Mouse (Mus musculus): ENCODE results near the gene Alpi. TPM values are rescaled to one million over a fixed set of nuclear protein-coding genes. Genes with fewer than 3 reads are reported as not detected.

Alpi gene
- total and polyA plus RNA-seq, 3 experiments = not detected

DNA sequence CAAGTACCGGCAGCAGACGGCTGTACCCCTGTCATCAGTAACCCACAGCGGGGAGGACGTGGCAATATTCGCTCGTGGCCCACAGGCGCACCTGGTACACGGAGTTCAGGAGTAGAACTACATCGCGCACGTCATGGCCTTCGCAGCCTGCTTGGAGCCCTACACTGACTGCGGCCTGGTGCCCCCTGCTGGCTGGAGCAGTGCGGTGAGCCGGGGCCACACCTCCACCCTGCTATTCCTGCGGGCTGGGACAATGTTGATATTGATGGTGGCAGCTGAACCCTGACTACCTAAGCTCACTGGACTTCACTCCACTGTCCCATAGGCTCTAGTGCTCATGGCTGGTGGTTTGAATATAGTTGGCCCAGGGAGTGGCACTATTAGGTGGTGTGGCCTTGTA, 30.7 kb downstream of the Alpi start:
- Histone ChIP-seq H3K27me3 (ENCODE audit: control insufficient read depth in 1 of 2, insufficient read depth in 2 of 2, low read length in 2 of 2) (no peaks in the 10 kb centered on the region), H3K79me2 (ENCODE audit: control insufficient read depth, insufficient read depth, low read length, poor library complexity) (no peaks in the 10 kb centered on the region), H3K9me3 (replicated peaks; ENCODE audit: insufficient read depth, low read length) (no peaks in the 10 kb centered on the region), H3K36me3 (ENCODE audit: control insufficient read depth in 1 of 2, insufficient read depth in 2 of 2, low read length in 2 of 2) (no peaks in the 10 kb centered on the region), H3K4me1 (ENCODE audit: control insufficient read depth in 1 of 2, insufficient read depth in 2 of 2, low read length in 2 of 2) (peaks cover 0 to 7% of the 10 kb centered on the region in 2 experiments; a peak in 2 of 4 replicates), H3K27ac (ENCODE audit: control insufficient read depth, low read depth, low read length) (no peak overlapping the region), H3K9ac (ENCODE audit: control insufficient read depth, low read depth, low read length, poor library complexity, severe bottlenecking) (peak overlapping the region; percentile 41; the same call in 1 of the 2 replicates), H3K4me3 (ENCODE audit: control insufficient read depth in 1 of 2, insufficient read depth in 1 of 2, low read depth in 2 of 2, low read length in 2 of 2) (no peak overlapping the region)
- DNase-seq (ENCODE audit: low read depth, low spot score) = peak; percentile 82
- TF ChIP-seq ZC3H11A (IDR thresholded peaks at IDR 0.05; ENCODE audit: low read depth, low read length) = peak; percentile 66
- TF ChIP-seq CTCF (IDR thresholded peaks at IDR 0.05 in 2 of 3, conservative IDR thresholded peaks at IDR 0.05 in 1 of 3; ENCODE audit: control insufficient read depth in 1 of 3, insufficient read depth in 1 of 3, low read depth in 2 of 3, low read length in 3 of 3, poor library complexity in 1 of 3, severe bottlenecking in 1 of 3) = peak; percentile 82 to 96 (median 86)
- 0 out of 2 replicates have a peak, but pooled peaks have one; percentile 29 for TF ChIP-seq MXI1 (IDR thresholded peaks at IDR 0.05; ENCODE audit: low read depth, low read length)
- peak; percentile 83 for TF ChIP-seq SMC3 (IDR thresholded peaks at IDR 0.05; ENCODE audit: low read depth, low read length)
- 0 out of 2 replicates have a peak, but pooled peaks have one; percentile 45 for TF ChIP-seq MAZ (IDR thresholded peaks at IDR 0.05; ENCODE audit: low read depth, low read length)
- TF ChIP-seq RAD21 (IDR thresholded peaks at IDR 0.05; ENCODE audit: low read depth, low read length) = peak; percentile 65
- no peak for TF ChIP-seq GATA1 (IDR thresholded peaks at IDR 0.05; ENCODE audit: low read depth, low read length)
- no peak for TF ChIP-seq E2F4 (IDR thresholded peaks at IDR 0.05; ENCODE audit: borderline replicate concordance, low read depth, low read length)
- no peak for TF ChIP-seq CHD1 (IDR thresholded peaks at IDR 0.05; ENCODE audit: low read depth, low read length)

DNA sequence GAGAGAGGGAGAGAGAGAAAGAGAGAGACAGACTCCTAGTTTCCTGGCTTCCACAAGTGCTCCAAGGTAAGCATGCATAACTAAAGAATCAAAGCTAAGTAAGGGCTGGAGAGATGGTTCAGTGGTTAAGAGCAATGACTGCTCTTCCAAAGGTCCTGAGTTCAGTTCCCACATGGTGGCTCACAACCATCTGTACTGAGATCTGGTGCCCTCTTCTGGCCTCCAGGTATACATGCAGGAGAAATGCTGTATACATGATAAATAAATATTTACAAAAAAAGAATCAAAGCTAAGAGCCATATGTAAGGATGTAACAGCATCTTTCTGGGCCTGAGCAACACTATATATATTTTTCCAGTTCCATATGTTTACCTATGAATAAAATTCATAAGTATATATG, 40.5 kb downstream of the Alpi start:
- Histone ChIP-seq H3K4me1 (ENCODE audit: control insufficient read depth in 1 of 2, insufficient read depth in 2 of 2, low read length in 2 of 2) (peaks cover 9 to 29% of the 10 kb centered on the region in 2 experiments), H3K36me3 (ENCODE audit: control insufficient read depth in 1 of 2, insufficient read depth in 2 of 2, low read length in 2 of 2) (peaks cover 0 to 26% of the 10 kb centered on the region in 2 experiments; a peak in 2 of 4 replicates), H3K9ac (ENCODE audit: control insufficient read depth, low read depth, low read length, poor library complexity, severe bottlenecking) (no peak overlapping the region), H3K9me3 (replicated peaks; ENCODE audit: insufficient read depth, low read length) (no peaks in the 10 kb centered on the region), H3K27me3 (ENCODE audit: control insufficient read depth in 1 of 2, insufficient read depth in 2 of 2, low read length in 2 of 2) (no peaks in the 10 kb centered on the region), H3K4me3 (ENCODE audit: control insufficient read depth in 1 of 2, insufficient read depth in 1 of 2, low read depth in 2 of 2, low read length in 2 of 2) (no peak overlapping the region), H3K27ac (ENCODE audit: control insufficient read depth, low read depth, low read length) (no peak overlapping the region), H3K79me2 (ENCODE audit: control insufficient read depth, insufficient read depth, low read length, poor library complexity) (no peaks in the 10 kb centered on the region)
- TF ChIP-seq TAL1 (IDR thresholded peaks at IDR 0.05; ENCODE audit: low read length) = no peak
- TF ChIP-seq SMC3 (IDR thresholded peaks at IDR 0.05; ENCODE audit: low read depth, low read length) = peak; percentile 64
- 0 out of 2 replicates have a peak, but pooled peaks have one; percentile 42 for TF ChIP-seq MYC (IDR thresholded peaks at IDR 0.05; ENCODE audit: low read depth, low read length)
- no peak for TF ChIP-seq MAX (IDR thresholded peaks at IDR 0.05; ENCODE audit: low read length)
- TF ChIP-seq GABPA (IDR thresholded peaks at IDR 0.05; ENCODE audit: low read depth, low read length) = no peak
- peak; percentile 61 for TF ChIP-seq RAD21 (IDR thresholded peaks at IDR 0.05; ENCODE audit: low read depth, low read length)
- TF ChIP-seq NRF1 (IDR thresholded peaks at IDR 0.05; ENCODE audit: insufficient read depth, low read depth, low read length, poor library complexity, severe bottlenecking) = no peak
- no peak for TF ChIP-seq E2F4 (IDR thresholded peaks at IDR 0.05; ENCODE audit: borderline replicate concordance, low read depth, low read length)
- TF ChIP-seq TBP (IDR thresholded peaks at IDR 0.05; ENCODE audit: low read depth, low read length) = peak; percentile 57; the same call in 1 of the 2 replicates
- TF ChIP-seq MAFK (IDR thresholded peaks at IDR 0.05; ENCODE audit: borderline replicate concordance, low read depth, low read length) = no peak
- peak; percentile 50 to 64 (median 55) for TF ChIP-seq CTCF (IDR thresholded peaks at IDR 0.05 in 2 of 3, conservative IDR thresholded peaks at IDR 0.05 in 1 of 3; ENCODE audit: control insufficient read depth in 1 of 3, insufficient read depth in 1 of 3, low read depth in 2 of 3, low read length in 3 of 3, poor library complexity in 1 of 3, severe bottlenecking in 1 of 3)
- no peak for TF ChIP-seq CHD1 (IDR thresholded peaks at IDR 0.05; ENCODE audit: low read depth, low read length)
- TF ChIP-seq ZC3H11A (IDR thresholded peaks at IDR 0.05; ENCODE audit: low read depth, low read length) = peak; percentile 63
- TF ChIP-seq BHLHE40 (IDR thresholded peaks at IDR 0.05; ENCODE audit: borderline replicate concordance, low read depth, low read length) = no peak
- no peak for TF ChIP-seq USF1 (IDR thresholded peaks at IDR 0.05; ENCODE audit: low read depth, low read length)
- no peak for TF ChIP-seq POLR2A (IDR thresholded peaks at IDR 0.05; ENCODE audit: control insufficient read depth in 1 of 2, insufficient read depth in 1 of 2, low read depth in 1 of 2, low read length in 2 of 2, poor library complexity in 1 of 2)
- no peak for TF ChIP-seq JUND (IDR thresholded peaks at IDR 0.05; ENCODE audit: low read depth, low read length)
- DNase-seq (ENCODE audit: low read depth, low spot score) = peak; percentile 51

All from MEL (cell line).